Mouse (Mus musculus) thymus, adult 2 months (tissue): ENCODE measurements at regions not wholly inside any gene's neighbourhood (a gene's known extent, or its start where the extent isn't known, plus 50 kb on each side); places are given as distances from the start of the nearest gene placed in this dataset.

Experiments used
- DNase-seq: peaks from one replicate; pipeline ENCODE4 v3.0.0; 2021
- H3K27ac ChIP-seq: fragments of 200-500 bp; 2 replicates; pipeline ENCODE4 v1.5.1; 2012; ENCODE audit warnings: low read length, control low read depth; ENCODE audit not compliant: control insufficient read depth, insufficient read depth
- H3K27me3 ChIP-seq: fragments of 200-500 bp; 2 replicates; pipeline ENCODE4 v1.6.1; 2012; ENCODE audit warnings: mild to moderate bottlenecking, low read length, moderate library complexity, mixed read lengths; ENCODE audit not compliant: control insufficient read depth, insufficient read depth
- H3K36me3 ChIP-seq: fragments of 200-500 bp; 2 replicates; pipeline ENCODE4 v1.6.1; 2012; ENCODE audit warnings: mild to moderate bottlenecking, low read length, moderate library complexity; ENCODE audit not compliant: control insufficient read depth, insufficient read depth
- H3K4me1 ChIP-seq: fragments of 200-500 bp; replicated peaks from 2 replicates; pipeline ENCODE4 v1.6.1; 2012; ENCODE audit warnings: low read length; ENCODE audit not compliant: control insufficient read depth, insufficient read depth
- H3K4me3 ChIP-seq: fragments of 200-500 bp; 2 replicates; pipeline ENCODE4 v1.5.1; 2012; ENCODE audit warnings: mild to moderate bottlenecking, low read length, control low read depth, moderate library complexity; ENCODE audit not compliant: control insufficient read depth, insufficient read depth
- CTCF ChIP-seq: fragments of 200-500 bp; IDR thresholded peaks from 2 replicates; pipeline ENCODE4 v1.5.1; 2012; ENCODE audit warnings: mild to moderate bottlenecking, control low read depth, low read length, moderate library complexity, borderline replicate concordance; ENCODE audit not compliant: control insufficient read depth, poor library complexity, insufficient read depth; ENCODE audit errors: extremely low read depth
- POLR2A ChIP-seq: fragments of 200-500 bp; IDR thresholded peaks from 2 replicates; pipeline ENCODE4 v1.6.1; 2012; ENCODE audit warnings: mild to moderate bottlenecking, low read length, control low read depth, moderate library complexity; ENCODE audit not compliant: control insufficient read depth, poor library complexity, insufficient read depth; ENCODE audit errors: extremely low read depth
- WGBS: fragments of 180-500 bp; shearing (Covaris S2); methylation state at CpG from one replicate; pipeline ENCODE4 v1.1.7; 2018; 5-methylcytosine and 5-hydroxymethylcytosine counted together

- 33% methylated on average over 14 of the region's 14 CpGs for WGBS
- no peaks in the 10 kb centered on the region for H3K27me3 ChIP-seq
- no peaks in the 10 kb centered on the region; the same call in 1 of the 2 replicates for H3K4me1 ChIP-seq
- no peak for TF ChIP-seq POLR2A
- no peak for TF ChIP-seq CTCF
- no peak overlapping the region for H3K27ac ChIP-seq
- H3K36me3 ChIP-seq = no peaks in the 10 kb centered on the region
- no peak overlapping the region for H3K4me3 ChIP-seq
- DNase-seq = no peak
These were observed 163.5 kb downstream of the Opa1 start for GRCm38 (mm10) chr16:29742497-29743230.

DNA sequence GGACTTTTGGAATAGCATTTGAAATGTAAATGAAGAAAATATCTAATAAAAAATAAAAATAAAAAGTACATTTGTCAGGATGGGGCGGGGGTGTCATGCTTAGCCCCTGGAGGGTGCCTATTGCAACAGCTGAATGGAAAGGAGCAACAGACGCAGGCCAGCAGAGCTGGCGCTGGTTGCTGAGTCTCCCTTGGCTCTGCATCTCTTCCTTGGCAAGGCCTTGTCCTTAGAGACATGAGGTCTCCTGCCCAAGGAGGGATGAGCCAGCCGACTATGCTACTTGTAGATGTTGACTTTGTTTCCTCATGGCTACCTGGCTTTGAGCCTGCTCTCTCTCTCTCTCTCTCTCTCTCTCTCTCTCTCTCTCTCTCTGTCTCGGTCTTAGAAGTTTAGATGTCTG, 166.4 kb downstream of the Opa1 start:
- DNase-seq = no peak
- 94% methylated on average over 5 of the region's 5 CpGs for WGBS
- no peaks in the 10 kb centered on the region; the same call in 1 of the 2 replicates for H3K4me1 ChIP-seq
- H3K27me3 ChIP-seq = no peaks in the 10 kb centered on the region
- H3K4me3 ChIP-seq = no peak overlapping the region
- H3K36me3 ChIP-seq = no peaks in the 10 kb centered on the region
- TF ChIP-seq POLR2A = no peak
- no peak for TF ChIP-seq CTCF
- H3K27ac ChIP-seq = no peak overlapping the region

- no peaks in the 10 kb centered on the region for H3K36me3 ChIP-seq
- H3K4me3 ChIP-seq = no peak overlapping the region
- DNase-seq = no peak
- no peak overlapping the region for H3K27ac ChIP-seq
- H3K27me3 ChIP-seq = no peaks in the 10 kb centered on the region
- WGBS = 84% methylated on average over 4 of the region's 4 CpGs
- no peak for TF ChIP-seq CTCF
- no peak for TF ChIP-seq POLR2A
- H3K4me1 ChIP-seq = no peaks in the 10 kb centered on the region; the same call in 1 of the 2 replicates
These were observed 167.1 kb downstream of the Opa1 start for GRCm38 (mm10) chr16:29746245-29746644.

DNA sequence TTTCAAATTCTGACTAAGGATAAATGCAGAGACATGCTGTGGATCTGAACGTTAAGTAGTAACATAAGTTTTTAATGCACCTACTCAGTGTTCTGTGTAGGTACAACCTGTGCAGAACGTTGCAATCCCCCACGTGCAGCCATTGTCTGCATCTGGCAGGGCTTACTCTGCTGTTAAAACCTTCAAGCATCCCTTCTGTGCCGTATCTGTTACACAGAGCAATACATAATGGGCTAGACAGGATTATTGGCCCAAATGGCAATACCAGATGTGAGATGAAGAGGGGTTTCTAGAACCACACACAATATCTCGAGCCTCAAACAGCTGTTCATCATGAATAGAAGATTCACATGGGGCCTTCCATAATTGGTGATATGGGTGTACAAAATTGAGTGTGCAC, 170.0 kb downstream of the Opa1 start:
- no peak for DNase-seq
- Histone ChIP-seq H3K27me3 (no peaks in the 10 kb centered on the region), H3K27ac (no peak overlapping the region), H3K4me3 (no peak overlapping the region), H3K4me1 (no peaks in the 10 kb centered on the region; the same call in 1 of the 2 replicates), H3K36me3 (no peaks in the 10 kb centered on the region)
- no peak for TF ChIP-seq POLR2A
- no peak for TF ChIP-seq CTCF
- 97% methylated on average over 5 of the region's 5 CpGs for WGBS

DNA sequence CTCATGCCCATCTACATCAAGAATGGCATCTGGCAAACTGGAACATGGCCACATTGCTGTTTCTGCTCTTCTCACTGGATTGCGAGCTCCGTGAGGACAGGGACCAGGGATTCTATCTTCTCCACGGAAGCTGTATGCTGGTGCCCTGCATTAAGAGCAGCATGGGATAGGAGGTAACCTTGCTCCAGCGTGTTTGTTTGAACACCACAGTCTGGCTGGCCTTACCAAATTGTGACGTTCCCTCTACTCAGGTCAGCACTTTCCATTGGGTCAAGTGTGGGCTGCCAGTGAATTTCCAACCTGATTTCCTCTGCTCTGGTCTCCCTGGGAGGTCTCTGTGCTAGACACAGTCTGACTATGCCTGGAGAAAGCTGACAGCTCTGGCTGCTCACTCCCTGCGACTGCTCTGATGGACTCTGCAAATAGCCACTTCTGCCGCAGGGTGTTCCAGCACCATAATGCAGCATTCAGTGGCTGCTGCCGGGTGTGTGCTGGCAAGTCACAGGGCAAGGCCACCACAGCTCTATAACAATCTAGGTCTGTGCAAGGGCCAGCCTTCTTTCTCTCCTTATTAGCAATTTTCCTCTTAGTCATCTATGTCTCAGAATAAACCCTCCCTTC, 175.6 kb downstream of the Opa1 start:
- Histone ChIP-seq H3K4me1 (no peaks in the 10 kb centered on the region), H3K27me3 (no peaks in the 10 kb centered on the region), H3K36me3 (no peaks in the 10 kb centered on the region), H3K4me3 (no peak overlapping the region), H3K27ac (no peak overlapping the region)
- DNase-seq = no peak
- TF ChIP-seq POLR2A (no peak), CTCF (no peak)
- WGBS = 94% methylated on average over 8 of the region's 8 CpGs

DNA sequence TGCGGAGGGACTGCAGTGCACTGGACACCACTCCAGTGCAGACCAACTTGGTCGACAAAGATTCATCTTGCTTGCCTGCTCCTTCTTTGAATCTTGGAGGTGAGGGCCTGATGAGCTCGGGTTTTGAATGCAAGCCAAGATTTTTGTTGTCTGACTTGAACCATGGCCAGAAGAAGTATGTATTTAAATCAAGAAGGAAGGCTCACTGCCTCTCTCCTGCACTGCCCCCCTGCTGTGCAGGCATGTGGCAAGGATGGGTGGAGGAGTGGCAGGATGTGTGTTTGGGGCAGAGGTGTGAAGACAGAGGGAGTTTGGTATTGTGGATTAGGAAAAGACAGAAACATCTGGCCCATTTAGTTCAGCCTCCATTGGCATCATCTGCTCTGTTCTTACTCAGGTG, 179.1 kb downstream of the Opa1 start:
- 68% methylated on average over 3 of the region's 3 CpGs for WGBS
- no peak overlapping the region for H3K4me3 ChIP-seq
- H3K36me3 ChIP-seq = no peaks in the 10 kb centered on the region
- no peaks in the 10 kb centered on the region for H3K4me1 ChIP-seq
- DNase-seq = no peak
- no peaks in the 10 kb centered on the region for H3K27me3 ChIP-seq
- TF ChIP-seq POLR2A (no peak), CTCF (no peak)
- H3K27ac ChIP-seq = no peak overlapping the region
